Mouse (Mus musculus): ENCODE data around the gene Clec9a. TPM values are rescaled to one million over a fixed set of nuclear protein-coding genes. Genes with fewer than 3 reads are reported as not detected.

Clec9a gene
- polyA plus RNA-seq, 1 experiment = 0.47 TPM

DNA sequence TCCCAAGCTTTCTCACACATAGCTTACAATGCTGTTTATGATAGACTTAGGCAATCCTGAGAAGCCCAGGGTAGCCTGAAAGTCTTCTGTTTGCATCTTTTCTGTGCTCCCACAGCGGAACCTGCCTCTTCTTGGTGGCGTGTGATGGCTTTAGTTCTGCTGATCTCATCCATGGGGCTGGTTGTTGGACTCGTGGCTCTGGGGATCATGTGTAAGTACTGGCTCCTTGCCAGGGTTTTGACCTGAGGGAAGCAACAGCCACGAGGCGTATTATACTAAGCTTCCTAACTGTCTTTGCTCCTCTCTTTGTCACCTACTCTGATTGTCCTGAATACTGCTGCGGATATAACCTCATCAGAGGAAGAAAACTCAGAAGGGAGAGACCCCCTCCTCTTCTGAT, 8.7 kb upstream of the Clec9a start:
- no peak overlapping the region for H3K27ac ChIP-seq (ENCODE audit: insufficient read depth, low read depth, low read length)
- no peak overlapping the region for H3K4me3 ChIP-seq (ENCODE audit: low read depth, low read length)

DNA sequence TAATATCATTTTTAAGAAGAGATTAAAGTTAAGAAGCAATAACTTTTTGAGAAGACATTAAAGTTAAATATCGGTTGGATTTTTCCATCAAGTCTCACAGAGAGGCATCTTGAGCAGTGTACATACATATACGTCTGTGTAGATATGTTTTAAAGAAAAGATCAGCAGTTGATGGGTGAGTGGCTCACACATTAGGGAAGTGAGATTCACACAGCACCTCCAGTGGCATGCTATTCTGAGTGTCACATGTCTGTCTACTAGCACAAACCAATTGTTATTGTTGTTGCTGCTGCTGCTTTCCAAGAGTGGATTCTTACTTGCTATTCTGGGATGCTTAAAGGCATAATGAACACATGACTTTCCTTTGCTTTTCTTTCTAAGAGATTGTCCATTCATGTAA, 6.3 kb upstream of the Clec9a start:
- Histone ChIP-seq H3K27ac (ENCODE audit: insufficient read depth, low read depth, low read length) (no peak overlapping the region), H3K4me3 (ENCODE audit: low read depth, low read length) (no peak overlapping the region), H3K27me3 (ENCODE audit: control insufficient read depth, insufficient read depth, low read length) (no peaks in the 10 kb centered on the region), H3K36me3 (ENCODE audit: control insufficient read depth, insufficient read depth, low read length) (no peaks in the 10 kb centered on the region), H3K4me1 (ENCODE audit: control insufficient read depth, insufficient read depth, insufficient read length, low read length) (no peaks in the 10 kb centered on the region)
- WGBS = 86% methylated on average over 2 of the region's 2 CpGs
- TF ChIP-seq CTCF (IDR thresholded peaks at IDR 0.05; ENCODE audit: extremely low read depth, insufficient read length, insufficient replicate concordance, low read depth, low read length) = no peak
- TF ChIP-seq POLR2A (IDR thresholded peaks at IDR 0.05; ENCODE audit: low read depth, low read length) = no peak

More for the DNA sequence above, 8.7 kb upstream of the Clec9a start:
- Histone ChIP-seq H3K27me3 (ENCODE audit: control insufficient read depth, insufficient read depth, low read length) (no peaks in the 10 kb centered on the region), H3K4me1 (ENCODE audit: control insufficient read depth, insufficient read depth, insufficient read length, low read length) (no peaks in the 10 kb centered on the region), H3K36me3 (ENCODE audit: control insufficient read depth, insufficient read depth, low read length) (no peaks in the 10 kb centered on the region)
- WGBS = 42% methylated on average over 6 of the region's 6 CpGs
- TF ChIP-seq CTCF (IDR thresholded peaks at IDR 0.05; ENCODE audit: extremely low read depth, insufficient read length, insufficient replicate concordance, low read depth, low read length) (no peak), POLR2A (IDR thresholded peaks at IDR 0.05; ENCODE audit: low read depth, low read length) (no peak)

DNA sequence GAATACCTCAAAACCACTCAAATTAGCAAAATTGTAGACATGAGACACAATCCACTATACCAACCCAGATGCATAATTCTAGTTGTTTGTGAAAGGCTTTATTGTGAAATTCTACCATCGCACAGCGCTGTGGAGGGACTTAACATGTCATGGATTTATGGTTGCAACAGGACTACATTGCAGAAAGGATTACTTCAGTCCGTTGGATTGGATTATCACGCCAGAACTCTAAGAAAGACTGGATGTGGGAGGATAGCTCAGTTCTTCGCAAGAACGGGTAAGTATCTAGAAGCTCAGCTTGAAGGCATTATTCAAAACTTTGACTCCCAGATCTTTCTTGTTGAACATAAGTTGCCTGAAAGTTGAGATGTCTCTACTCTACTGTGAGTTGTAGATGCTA, 5.3 kb upstream of the Clec9a start:
- Histone ChIP-seq H3K4me1 (ENCODE audit: control insufficient read depth, insufficient read depth, insufficient read length, low read length) (no peaks in the 10 kb centered on the region), H3K4me3 (ENCODE audit: low read depth, low read length) (no peak overlapping the region), H3K27me3 (ENCODE audit: control insufficient read depth, insufficient read depth, low read length) (no peaks in the 10 kb centered on the region), H3K36me3 (ENCODE audit: control insufficient read depth, insufficient read depth, low read length) (no peaks in the 10 kb centered on the region), H3K27ac (ENCODE audit: insufficient read depth, low read depth, low read length) (no peak overlapping the region)
- WGBS = 89% methylated on average over 6 of the region's 6 CpGs
- no peak for TF ChIP-seq CTCF (IDR thresholded peaks at IDR 0.05; ENCODE audit: extremely low read depth, insufficient read length, insufficient replicate concordance, low read depth, low read length)
- no peak for TF ChIP-seq POLR2A (IDR thresholded peaks at IDR 0.05; ENCODE audit: low read depth, low read length)

DNA sequence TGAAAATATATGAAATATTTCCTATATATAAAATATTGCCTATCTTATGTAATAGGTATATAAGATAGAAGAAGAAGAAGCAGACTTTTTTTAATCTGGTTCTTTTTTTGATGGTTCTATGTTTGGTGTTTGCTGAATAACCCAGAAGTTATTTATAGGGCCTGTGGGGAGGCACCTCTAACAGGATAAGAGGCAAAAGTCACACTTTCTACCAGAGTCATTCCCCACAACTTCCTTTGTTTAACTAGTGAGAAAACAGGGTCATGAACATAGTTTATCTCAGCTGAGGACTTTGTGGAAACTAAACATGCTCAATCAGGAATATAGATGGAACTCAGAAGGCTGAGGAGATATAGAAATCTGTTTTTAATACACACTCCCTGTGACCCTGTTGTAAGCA, 2.7 kb upstream of the Clec9a start:
- H3K4me1 ChIP-seq (ENCODE audit: control insufficient read depth, insufficient read depth, insufficient read length, low read length) = no peaks in the 10 kb centered on the region
- no peaks in the 10 kb centered on the region for H3K27me3 ChIP-seq (ENCODE audit: control insufficient read depth, insufficient read depth, low read length)
- no peak overlapping the region for H3K4me3 ChIP-seq (ENCODE audit: low read depth, low read length)
- TF ChIP-seq POLR2A (IDR thresholded peaks at IDR 0.05; ENCODE audit: low read depth, low read length) (no peak), CTCF (IDR thresholded peaks at IDR 0.05; ENCODE audit: extremely low read depth, insufficient read length, insufficient replicate concordance, low read depth, low read length) (no peak)
- no peak overlapping the region for H3K27ac ChIP-seq (ENCODE audit: insufficient read depth, low read depth, low read length)
- no peaks in the 10 kb centered on the region for H3K36me3 ChIP-seq (ENCODE audit: control insufficient read depth, insufficient read depth, low read length)

DNA sequence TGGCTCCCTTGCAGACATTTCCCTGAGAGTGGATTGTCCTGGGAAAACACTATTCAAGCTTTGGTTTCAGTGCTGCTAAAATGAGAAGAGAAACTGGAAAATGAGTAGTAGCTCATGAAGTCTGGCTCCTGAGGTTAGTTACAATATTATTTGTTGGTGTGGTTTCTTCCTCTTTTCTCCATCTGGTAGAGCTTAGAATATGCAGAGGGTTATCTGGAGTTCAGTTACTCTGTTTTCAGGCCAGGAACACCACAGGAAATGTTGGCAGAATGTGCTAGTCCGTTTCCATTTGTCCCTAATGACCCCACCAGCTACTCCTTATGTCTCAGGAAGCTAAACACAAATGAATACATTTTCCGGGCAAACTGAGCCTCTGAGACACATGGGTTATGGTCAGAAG, 1.3 kb upstream of the Clec9a start:
- TF ChIP-seq CTCF (IDR thresholded peaks at IDR 0.05; ENCODE audit: extremely low read depth, insufficient read length, insufficient replicate concordance, low read depth, low read length) (no peak), POLR2A (IDR thresholded peaks at IDR 0.05; ENCODE audit: low read depth, low read length) (no peak)
- Histone ChIP-seq H3K36me3 (ENCODE audit: control insufficient read depth, insufficient read depth, low read length) (no peaks in the 10 kb centered on the region), H3K4me3 (ENCODE audit: low read depth, low read length) (no peak overlapping the region), H3K27me3 (ENCODE audit: control insufficient read depth, insufficient read depth, low read length) (no peaks in the 10 kb centered on the region), H3K4me1 (ENCODE audit: control insufficient read depth, insufficient read depth, insufficient read length, low read length) (no peaks in the 10 kb centered on the region), H3K27ac (ENCODE audit: insufficient read depth, low read depth, low read length) (no peak overlapping the region)
- WGBS = 35% methylated on average over 2 of the region's 2 CpGs

DNA sequence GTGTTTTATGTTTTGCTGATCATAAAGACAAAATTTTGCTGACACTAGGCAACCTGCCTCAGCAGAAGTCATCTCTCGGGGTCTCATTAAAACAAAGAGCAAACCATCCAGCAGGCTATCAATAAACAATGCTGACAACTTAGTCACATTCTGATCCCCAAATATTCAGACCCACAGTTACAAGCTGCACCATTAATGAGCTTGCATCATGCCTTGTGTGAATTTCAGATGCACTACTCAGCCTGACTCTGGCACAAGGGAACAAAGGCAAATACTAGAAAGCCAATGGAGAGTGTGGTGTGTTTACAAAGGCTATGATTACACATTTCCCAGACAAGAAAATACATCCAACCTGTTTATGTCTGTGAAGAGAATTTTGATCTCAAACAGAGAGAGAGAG, 5.5 kb downstream of the Clec9a start:
- no peak for TF ChIP-seq CTCF (IDR thresholded peaks at IDR 0.05; ENCODE audit: extremely low read depth, insufficient read length, insufficient replicate concordance, low read depth, low read length)
- no peak for TF ChIP-seq POLR2A (IDR thresholded peaks at IDR 0.05; ENCODE audit: low read depth, low read length)
- Histone ChIP-seq H3K27me3 (ENCODE audit: control insufficient read depth, insufficient read depth, low read length) (no peaks in the 10 kb centered on the region), H3K4me1 (ENCODE audit: control insufficient read depth, insufficient read depth, insufficient read length, low read length) (no peaks in the 10 kb centered on the region), H3K27ac (ENCODE audit: insufficient read depth, low read depth, low read length) (no peak overlapping the region), H3K36me3 (ENCODE audit: control insufficient read depth, insufficient read depth, low read length) (no peaks in the 10 kb centered on the region), H3K4me3 (ENCODE audit: low read depth, low read length) (no peak overlapping the region)
- 39% methylated on average over 1 of the region's 1 CpGs for WGBS

DNA sequence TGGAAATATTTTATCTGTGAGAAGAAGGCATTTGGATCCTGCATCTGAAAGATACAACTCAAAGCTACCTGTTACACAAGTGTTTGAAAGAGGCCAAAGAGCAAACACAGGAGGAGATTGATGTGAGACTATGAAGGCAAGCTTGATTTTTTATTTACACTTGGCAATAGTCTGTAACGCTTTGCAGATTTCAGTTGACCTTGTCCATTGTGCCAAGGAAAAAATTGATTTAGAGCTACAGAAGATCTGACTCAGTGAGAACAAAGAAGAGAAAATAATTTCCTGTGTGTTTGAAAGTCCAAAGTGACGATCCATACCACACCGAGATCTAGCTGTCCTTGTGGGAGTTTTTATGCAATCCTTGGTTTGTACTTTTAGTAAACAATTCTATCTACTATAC, 13.6 kb downstream of the Clec9a start:
- no peaks in the 10 kb centered on the region for H3K27me3 ChIP-seq (ENCODE audit: control insufficient read depth, insufficient read depth, low read length)
- WGBS = 23% methylated on average over 3 of the region's 3 CpGs
- H3K4me1 ChIP-seq (ENCODE audit: control insufficient read depth, insufficient read depth, insufficient read length, low read length) = no peaks in the 10 kb centered on the region
- TF ChIP-seq POLR2A (IDR thresholded peaks at IDR 0.05; ENCODE audit: low read depth, low read length) (no peak), CTCF (IDR thresholded peaks at IDR 0.05; ENCODE audit: extremely low read depth, insufficient read length, insufficient replicate concordance, low read depth, low read length) (no peak)
- no peak overlapping the region for H3K27ac ChIP-seq (ENCODE audit: insufficient read depth, low read depth, low read length)
- no peak overlapping the region for H3K4me3 ChIP-seq (ENCODE audit: low read depth, low read length)
- no peaks in the 10 kb centered on the region for H3K36me3 ChIP-seq (ENCODE audit: control insufficient read depth, insufficient read depth, low read length)

Measured in small intestine, adult 2 months (tissue).